Mouse (Mus musculus) forebrain, embryonic 16.5 days (tissue): ENCODE data around the gene H1foo. TPM values are rescaled to one million over a fixed set of nuclear protein-coding genes. Genes with fewer than 3 reads are reported as not detected.

Experiments used
- polyA plus RNA-seq: library from polyadenylated mRNA; unstranded; fragments of >200 nt; fragmentation: Nextera tagmentation; extraction: Ambion mirVana; gene quantifications from 2 replicates; pipeline ENCODE4 v1.2.1, GENCODE M21; 2015

H1foo gene
- polyA plus RNA-seq, 1 experiment from 2014 or later, result not detected

Other genes with a start within 250 kb of the H1foo start
- gene Tmem40, start 182.5 kb upstream of the H1foo start, polyA plus RNA-seq, result 0.91 TPM in 1 of 2 replicates, not detected in the other
- 16.7 and 17.9 TPM in 2 replicates for gene Cand2, start 170.4 kb upstream of the H1foo start, polyA plus RNA-seq
- 1,104 and 1,269 TPM in 2 replicates for gene Rpl32, start 136.2 kb upstream of the H1foo start, polyA plus RNA-seq
- gene Efcab12, start 106.5 kb upstream of the H1foo start, polyA plus RNA-seq, result 1.4 and 1.8 TPM in 2 replicates
- 14.4 and 16.9 TPM in 2 replicates for gene Mbd4, start 91.6 kb upstream of the H1foo start, polyA plus RNA-seq
- 30.8 and 32.7 TPM in 2 replicates for gene Ift122, start 91.5 kb upstream of the H1foo start, polyA plus RNA-seq
- gene Rho, start 13.2 kb upstream of the H1foo start, polyA plus RNA-seq, result 0.15 TPM in 1 of 2 replicates, not detected in the other
- 19.4 and 19.8 TPM in 2 replicates for gene Plxnd1, start 50.1 kb downstream of the H1foo start, polyA plus RNA-seq
- 34.2 and 38.4 TPM in 2 replicates for gene Tmcc1, start 248.5 kb downstream of the H1foo start, polyA plus RNA-seq